Comparison of ENCODE assay signal across 25 mouse cellular contexts in the genomic region with DNA sequence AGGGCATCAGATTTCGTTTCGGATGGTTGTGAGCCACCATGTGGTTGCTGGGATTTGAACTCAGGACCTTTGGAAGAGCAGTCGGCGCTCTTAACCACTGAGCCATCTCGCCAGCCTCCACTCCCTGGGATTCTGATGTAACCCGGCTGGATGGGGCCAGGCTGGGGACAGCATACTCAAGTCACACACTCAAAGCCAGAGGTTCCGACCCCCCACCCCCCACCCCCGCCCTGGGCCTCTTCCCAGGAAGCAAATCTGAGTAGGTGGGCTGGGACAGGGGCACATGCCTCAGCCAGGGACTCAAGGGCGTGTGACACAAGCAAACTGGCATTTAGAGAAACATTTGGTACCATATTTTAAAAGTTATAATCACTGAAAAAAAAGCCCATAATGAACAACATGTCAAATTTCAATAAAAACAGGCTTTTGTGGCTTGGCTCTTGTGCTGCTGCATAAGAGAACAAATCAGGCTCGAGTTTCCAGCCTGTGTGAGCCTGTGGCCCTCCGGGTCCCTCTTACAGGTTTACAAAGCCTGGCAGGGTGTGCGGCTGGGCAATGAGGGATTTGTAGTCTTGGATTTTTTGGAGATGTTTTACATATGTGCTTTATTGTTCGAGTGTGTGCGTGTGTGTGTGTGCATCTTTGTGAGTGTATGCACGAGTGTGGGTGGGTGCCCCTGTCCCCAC. TPM values are rescaled to one million over a fixed set of nuclear protein-coding genes. Genes with fewer than 3 reads are reported as not detected.
A peak's percentile ranks its signal among the peaks of the same experiment; 100 is the strongest.
DNase-seq lines count a peak whose midpoint lies in the region; ATAC-seq lines count a peak whose summit lies in the region.
"Had no signal": no experiment of that assay in that cellular context is flagged by ENCODE, and none has a peak within 500 bp of the region (broad histone marks: within the 10 kb centered on the region; RNA-seq: fewer than 3 reads in every experiment).

No protein-coding gene starts in this region.

- DNase-seq in embryonic facial prominence, embryonic 10.5 days (ENCODE audit: low spot score), result no peak
- peak; percentile 34 for DNase-seq in NIH3T3 (ENCODE audit: low read depth)
- DNase-seq in Muller cell, postnatal 12 days (ENCODE audit: inconsistent ontology term), result no peak
- no peak for DNase-seq in cerebellum, adult 11-12 months
- DNase-seq: adrenal gland, adult 2 months; adrenal gland, postnatal 14 days; cerebellum, adult 18-20 months; cerebellum, adult 9-10 months; cerebellum, postnatal 14 days; gastrocnemius, postnatal 25 days; heart, adult 18-20 months; heart, postnatal 10 days; heart, postnatal 36 days; kidney, adult 18-20 months had no signal

- WGBS in embryonic facial prominence, embryonic 12.5 days, result 72% methylated on average over 15 of the region's 15 CpGs
- WGBS in embryonic facial prominence, embryonic 10.5 days, result 76% methylated on average over 15 of the region's 15 CpGs
- WGBS in embryonic facial prominence, embryonic 15.5 days, result 48% methylated on average over 15 of the region's 15 CpGs

- H3K9me3 ChIP-seq in embryonic facial prominence, embryonic 12.5 days, result no peaks in the 10 kb centered on the region
- no peaks in the 10 kb centered on the region for H3K9me3 ChIP-seq in embryonic facial prominence, embryonic 10.5 days
- no peaks in the 10 kb centered on the region for H3K9me3 ChIP-seq in embryonic facial prominence, embryonic 15.5 days (replicated peaks)
- H3K9me3 ChIP-seq: forebrain, embryonic 12.5 days; forebrain, embryonic 15.5 days; heart, embryonic 12.5 days; heart, embryonic 15.5 days; hindbrain, embryonic 10.5 days; hindbrain, embryonic 13.5 days; intestine, embryonic 15.5 days had no signal

- H3K27ac ChIP-seq in embryonic facial prominence, embryonic 12.5 days, result no peak overlapping the region
- H3K27ac ChIP-seq in embryonic facial prominence, embryonic 10.5 days (replicated peaks), result no peak overlapping the region
- H3K27ac ChIP-seq in embryonic facial prominence, embryonic 15.5 days (replicated peaks), result no peak overlapping the region; the same call in 1 of the 2 replicates
- H3K27ac ChIP-seq: forebrain, embryonic 12.5 days; forebrain, embryonic 15.5 days; heart, embryonic 15.5 days; hindbrain, embryonic 10.5 days; hindbrain, embryonic 13.5 days; intestine, embryonic 15.5 days had no signal

- H3K4me2 ChIP-seq in embryonic facial prominence, embryonic 12.5 days (replicated peaks), result no peak overlapping the region
- H3K4me2 ChIP-seq in embryonic facial prominence, embryonic 15.5 days (replicated peaks), result no peak overlapping the region
- H3K4me2 ChIP-seq: forebrain, embryonic 12.5 days; forebrain, embryonic 15.5 days; heart, embryonic 12.5 days; heart, embryonic 15.5 days; hindbrain, embryonic 13.5 days; intestine, embryonic 15.5 days had no signal

- no peaks in the 10 kb centered on the region for H3K4me1 ChIP-seq in embryonic facial prominence, embryonic 12.5 days
- no peaks in the 10 kb centered on the region for H3K4me1 ChIP-seq in embryonic facial prominence, embryonic 10.5 days
- 0 out of 2 replicates have a peak, but pooled peaks cover 7% of the 10 kb centered on the region for H3K4me1 ChIP-seq in embryonic facial prominence, embryonic 15.5 days
- H3K4me1 ChIP-seq: forebrain, embryonic 15.5 days; heart, embryonic 12.5 days; heart, embryonic 15.5 days; intestine, embryonic 15.5 days had no signal

- H3K36me3 ChIP-seq in embryonic facial prominence, embryonic 12.5 days, result no peaks in the 10 kb centered on the region
- no peaks in the 10 kb centered on the region for H3K36me3 ChIP-seq in embryonic facial prominence, embryonic 10.5 days (replicated peaks)
- H3K36me3 ChIP-seq in embryonic facial prominence, embryonic 15.5 days, result no peaks in the 10 kb centered on the region
- H3K36me3 ChIP-seq: forebrain, embryonic 12.5 days; forebrain, embryonic 15.5 days; heart, embryonic 12.5 days; heart, embryonic 15.5 days; hindbrain, embryonic 10.5 days; hindbrain, embryonic 13.5 days; intestine, embryonic 15.5 days had no signal

- ATAC-seq in embryonic facial prominence, embryonic 12.5 days (ENCODE audit: insufficient number of reproducible peaks, insufficient read depth, low FRiP score, low TSS enrichment), result peak; percentile 49; the same call in 1 of the 2 replicates
- ATAC-seq in embryonic facial prominence, embryonic 15.5 days (ENCODE audit: insufficient number of reproducible peaks, low FRiP score, low TSS enrichment, low read depth), result peak; percentile 72
- ATAC-seq: forebrain, embryonic 15.5 days; hindbrain, embryonic 16.5 days; intestine, embryonic 15.5 days had no signal

- no peaks in the 10 kb centered on the region for H3K27me3 ChIP-seq in embryonic facial prominence, embryonic 12.5 days
- H3K27me3 ChIP-seq in embryonic facial prominence, embryonic 10.5 days (replicated peaks; ENCODE audit: low read depth, poor library complexity, severe bottlenecking), result peaks cover 5% of the 10 kb centered on the region; the same call in 1 of the 2 replicates
- H3K27me3 ChIP-seq in embryonic facial prominence, embryonic 15.5 days, result peaks cover 2% of the 10 kb centered on the region; the same call in 1 of the 2 replicates
- H3K27me3 ChIP-seq: forebrain, embryonic 15.5 days; heart, embryonic 15.5 days; intestine, embryonic 15.5 days had no signal

- no peak overlapping the region for H3K4me3 ChIP-seq in embryonic facial prominence, embryonic 12.5 days
- H3K4me3 ChIP-seq in embryonic facial prominence, embryonic 10.5 days, result no peak overlapping the region
- H3K4me3 ChIP-seq in embryonic facial prominence, embryonic 15.5 days (replicated peaks), result no peak overlapping the region
- H3K4me3 ChIP-seq: forebrain, embryonic 12.5 days; forebrain, embryonic 15.5 days; heart, embryonic 12.5 days; heart, embryonic 15.5 days; hindbrain, embryonic 10.5 days; hindbrain, embryonic 13.5 days; intestine, embryonic 15.5 days had no signal

- no peak overlapping the region for H3K9ac ChIP-seq in embryonic facial prominence, embryonic 12.5 days
- H3K9ac ChIP-seq in embryonic facial prominence, embryonic 15.5 days, result no peak overlapping the region
- H3K9ac ChIP-seq: forebrain, embryonic 12.5 days; forebrain, embryonic 15.5 days; heart, embryonic 12.5 days; heart, embryonic 15.5 days; hindbrain, embryonic 13.5 days; intestine, embryonic 15.5 days had no signal

RNA-seq across cellular contexts. Expression of gene Gprc5d, which starts 17.2 kb away (rescaled TPM):
- not detected in 2 replicates for polyA plus RNA-seq in embryonic facial prominence, embryonic 12.5 days (2016; fragmentation: Nextera tagmentation; extraction: Ambion mirVana)
- not detected in 2 replicates for polyA plus RNA-seq in embryonic facial prominence, embryonic 10.5 days (2016; fragmentation: Nextera tagmentation; extraction: Ambion mirVana)
- 2.8 and 7.2 TPM in 2 replicates for polyA plus RNA-seq in embryonic facial prominence, embryonic 15.5 days (2015; fragmentation: Nextera tagmentation; extraction: Ambion mirVana)
- polyA plus RNA-seq: adrenal gland, adult 2 months; brain, embryonic 14.5 days; forebrain, embryonic 12.5 days; forebrain, embryonic 15.5 days; heart, embryonic 12.5 days; heart, embryonic 15.5 days; hindbrain, embryonic 10.5 days; hindbrain, embryonic 13.5 days; hindbrain, embryonic 16.5 days; intestine, embryonic 15.5 days had no signal

RNA-seq across cellular contexts. Expression of gene Gprc5a, which starts 35.5 kb away (rescaled TPM):
- polyA plus RNA-seq in embryonic facial prominence, embryonic 12.5 days (2016; fragmentation: Nextera tagmentation; extraction: Ambion mirVana), result 2.2 and 2.5 TPM in 2 replicates
- 2.5 and 2.8 TPM in 2 replicates for polyA plus RNA-seq in embryonic facial prominence, embryonic 10.5 days (2016; fragmentation: Nextera tagmentation; extraction: Ambion mirVana)
- 6.8 and 8.3 TPM in 2 replicates for polyA plus RNA-seq in embryonic facial prominence, embryonic 15.5 days (2015; fragmentation: Nextera tagmentation; extraction: Ambion mirVana)
